Mouse (Mus musculus): ENCODE measurements around the gene Cmss1. TPM values are rescaled to one million over a fixed set of nuclear protein-coding genes. Genes with fewer than 3 reads are reported as not detected.

Gene Cmss1
- polyA plus RNA-seq, 1 experiment = 14.1 TPM

DNA sequence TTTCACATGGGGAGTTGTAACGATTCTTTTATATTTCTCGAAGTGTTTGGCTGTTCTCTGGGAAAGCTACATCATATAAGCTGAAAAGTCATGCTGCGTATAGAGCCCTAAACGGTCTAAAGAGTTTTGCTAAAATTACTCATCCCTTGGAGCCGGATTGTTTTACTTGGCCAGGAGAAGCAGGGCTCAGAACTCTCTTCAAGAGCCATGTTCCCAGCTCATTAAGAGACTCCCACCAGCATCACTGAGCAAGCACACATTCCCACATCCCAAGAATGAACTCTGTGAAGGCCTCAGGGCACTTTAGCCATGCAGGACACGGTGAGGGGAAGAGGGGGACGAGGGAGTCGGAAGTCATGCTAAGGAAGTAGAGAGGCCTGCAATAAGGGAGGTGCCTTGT is 277.6 kb downstream of the Cmss1 start:
- H3K36me3 ChIP-seq (ENCODE audit: control insufficient read depth, insufficient read depth, low read length, poor library complexity, severe bottlenecking) = no peaks in the 10 kb centered on the region
- H3K27ac ChIP-seq (ENCODE audit: insufficient read depth, low read length) = no peak overlapping the region
- no peaks in the 10 kb centered on the region for H3K4me1 ChIP-seq (ENCODE audit: control insufficient read depth, insufficient read depth, low read length)
- H3K27me3 ChIP-seq (ENCODE audit: control insufficient read depth, insufficient read depth, low read length, poor library complexity, severe bottlenecking) = no peaks in the 10 kb centered on the region
- TF ChIP-seq POLR2A (IDR thresholded peaks at IDR 0.05; ENCODE audit: insufficient read depth, low read length) (no peak), CTCF (IDR thresholded peaks at IDR 0.05; ENCODE audit: low read depth, low read length) (no peak), EP300 (IDR thresholded peaks at IDR 0.05; ENCODE audit: insufficient read depth, low read depth, low read length) (no peak)
- H3K9ac ChIP-seq (ENCODE audit: low read depth, poor library complexity, severe bottlenecking) = no peak overlapping the region
- H3K9me3 ChIP-seq (replicated peaks; ENCODE audit: control insufficient read depth, insufficient read depth, low read length, poor library complexity, severe bottlenecking) = no peaks in the 10 kb centered on the region
- no peak overlapping the region for H3K4me3 ChIP-seq (ENCODE audit: low read depth, low read length)

DNA sequence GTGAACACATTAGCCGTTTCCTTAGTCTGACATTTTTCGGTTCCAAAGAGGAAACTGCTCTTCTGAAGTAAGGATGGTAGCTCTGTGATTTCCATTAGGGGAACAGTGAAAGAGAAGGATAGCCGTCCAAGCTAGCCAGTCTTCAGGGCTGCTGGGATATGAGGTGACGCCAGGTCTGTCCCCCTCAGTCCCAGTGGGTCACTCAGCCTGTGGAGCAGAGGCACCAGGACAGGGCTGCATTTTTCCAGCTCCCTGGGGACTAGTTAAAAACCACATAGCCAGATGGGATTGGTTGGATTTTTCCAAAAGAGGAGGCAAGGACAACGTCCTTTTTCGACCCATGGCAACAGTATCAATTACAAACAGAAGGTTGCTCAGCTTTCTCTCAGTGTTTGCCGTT is 279.7 kb downstream of the Cmss1 start:
- no peaks in the 10 kb centered on the region for H3K27me3 ChIP-seq (ENCODE audit: control insufficient read depth, insufficient read depth, low read length, poor library complexity, severe bottlenecking)
- no peak overlapping the region for H3K4me3 ChIP-seq (ENCODE audit: low read depth, low read length)
- no peak overlapping the region for H3K9ac ChIP-seq (ENCODE audit: low read depth, poor library complexity, severe bottlenecking)
- H3K9me3 ChIP-seq (replicated peaks; ENCODE audit: control insufficient read depth, insufficient read depth, low read length, poor library complexity, severe bottlenecking) = no peaks in the 10 kb centered on the region
- H3K36me3 ChIP-seq (ENCODE audit: control insufficient read depth, insufficient read depth, low read length, poor library complexity, severe bottlenecking) = no peaks in the 10 kb centered on the region
- TF ChIP-seq EP300 (IDR thresholded peaks at IDR 0.05; ENCODE audit: insufficient read depth, low read depth, low read length) = no peak
- TF ChIP-seq POLR2A (IDR thresholded peaks at IDR 0.05; ENCODE audit: insufficient read depth, low read length) = no peak
- no peak for TF ChIP-seq CTCF (IDR thresholded peaks at IDR 0.05; ENCODE audit: low read depth, low read length)
- H3K27ac ChIP-seq (ENCODE audit: insufficient read depth, low read length) = no peak overlapping the region
- no peaks in the 10 kb centered on the region for H3K4me1 ChIP-seq (ENCODE audit: control insufficient read depth, insufficient read depth, low read length)

DNA sequence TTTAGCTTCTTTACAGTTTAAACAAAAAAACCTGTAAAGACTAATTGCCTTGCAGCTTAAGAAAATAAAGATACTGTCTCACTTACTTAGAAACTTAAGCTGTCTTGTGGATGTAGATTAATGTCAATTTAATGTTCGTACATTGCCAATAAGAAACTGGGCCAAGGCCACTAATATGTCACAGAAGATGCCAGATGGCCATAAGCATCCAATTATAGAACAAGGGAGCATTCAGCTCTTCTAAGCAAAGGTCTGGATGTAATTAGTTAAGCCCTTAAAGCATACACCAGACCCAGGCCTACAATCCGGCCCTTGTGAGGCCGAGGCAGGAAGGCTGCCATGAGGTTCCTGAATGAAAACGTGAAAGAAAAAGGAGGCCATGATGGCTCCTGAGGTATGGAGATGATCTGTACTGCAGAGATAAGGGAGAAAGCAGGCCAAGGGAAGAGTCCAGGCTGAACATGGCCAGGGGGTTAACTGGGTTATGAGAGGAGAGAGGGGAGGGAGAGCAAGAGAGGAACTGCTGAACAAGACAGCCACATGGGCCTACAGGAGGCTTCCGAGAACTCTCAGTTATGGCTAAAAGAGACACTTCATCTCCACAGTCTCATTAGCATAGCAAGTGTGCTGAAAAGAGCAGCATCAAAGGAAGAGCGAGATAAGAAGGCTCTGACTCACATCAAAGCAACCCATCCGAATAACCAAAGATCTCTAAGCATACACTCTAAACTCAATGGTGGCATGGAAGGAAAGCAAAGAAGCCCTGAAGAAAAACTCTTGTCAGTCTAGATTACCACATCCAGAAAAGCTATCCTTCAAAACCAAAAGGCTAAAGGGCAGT is 287.2 kb downstream of the Cmss1 start:
- no peak overlapping the region for H3K27ac ChIP-seq (ENCODE audit: insufficient read depth, low read length)
- no peaks in the 10 kb centered on the region for H3K36me3 ChIP-seq (ENCODE audit: control insufficient read depth, insufficient read depth, low read length, poor library complexity, severe bottlenecking)
- no peaks in the 10 kb centered on the region for H3K27me3 ChIP-seq (ENCODE audit: control insufficient read depth, insufficient read depth, low read length, poor library complexity, severe bottlenecking)
- TF ChIP-seq EP300 (IDR thresholded peaks at IDR 0.05; ENCODE audit: insufficient read depth, low read depth, low read length) (no peak), CTCF (IDR thresholded peaks at IDR 0.05; ENCODE audit: low read depth, low read length) (no peak), POLR2A (IDR thresholded peaks at IDR 0.05; ENCODE audit: insufficient read depth, low read length) (no peak)
- no peak overlapping the region for H3K4me3 ChIP-seq (ENCODE audit: low read depth, low read length)
- H3K9ac ChIP-seq (ENCODE audit: low read depth, poor library complexity, severe bottlenecking) = no peak overlapping the region
- H3K4me1 ChIP-seq (ENCODE audit: control insufficient read depth, insufficient read depth, low read length) = no peaks in the 10 kb centered on the region
- no peaks in the 10 kb centered on the region for H3K9me3 ChIP-seq (replicated peaks; ENCODE audit: control insufficient read depth, insufficient read depth, low read length, poor library complexity, severe bottlenecking)

DNA sequence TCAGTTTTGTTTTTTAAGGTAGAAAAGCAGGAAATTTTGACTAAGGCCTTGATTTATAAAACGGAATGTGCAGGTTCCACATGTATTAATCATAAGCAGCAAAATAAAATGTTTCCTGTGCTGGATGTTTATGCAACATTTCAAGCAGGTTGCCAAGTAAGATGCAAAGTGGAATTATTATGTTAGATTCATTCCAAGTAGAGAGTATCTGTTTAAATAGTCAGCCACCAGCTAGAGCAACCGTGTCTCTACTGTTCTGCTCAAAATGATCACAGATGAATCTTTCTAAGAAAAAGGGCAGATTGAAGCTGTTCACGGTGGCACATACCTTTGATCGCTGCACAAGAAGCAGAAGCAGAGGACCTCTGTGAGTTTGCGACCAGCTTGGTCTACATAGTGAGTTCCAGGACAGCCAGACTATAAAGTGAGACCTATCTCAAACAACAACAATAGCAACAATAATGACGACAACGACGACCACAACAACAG is 288.0 kb downstream of the Cmss1 start:
- TF ChIP-seq CTCF (IDR thresholded peaks at IDR 0.05; ENCODE audit: low read depth, low read length) (no peak), EP300 (IDR thresholded peaks at IDR 0.05; ENCODE audit: insufficient read depth, low read depth, low read length) (no peak), POLR2A (IDR thresholded peaks at IDR 0.05; ENCODE audit: insufficient read depth, low read length) (no peak)
- Histone ChIP-seq H3K27me3 (ENCODE audit: control insufficient read depth, insufficient read depth, low read length, poor library complexity, severe bottlenecking) (no peaks in the 10 kb centered on the region), H3K36me3 (ENCODE audit: control insufficient read depth, insufficient read depth, low read length, poor library complexity, severe bottlenecking) (no peaks in the 10 kb centered on the region), H3K27ac (ENCODE audit: insufficient read depth, low read length) (no peak overlapping the region), H3K4me1 (ENCODE audit: control insufficient read depth, insufficient read depth, low read length) (no peaks in the 10 kb centered on the region), H3K9ac (ENCODE audit: low read depth, poor library complexity, severe bottlenecking) (no peak overlapping the region), H3K4me3 (ENCODE audit: low read depth, low read length) (no peak overlapping the region), H3K9me3 (replicated peaks; ENCODE audit: control insufficient read depth, insufficient read depth, low read length, poor library complexity, severe bottlenecking) (no peaks in the 10 kb centered on the region)

DNA sequence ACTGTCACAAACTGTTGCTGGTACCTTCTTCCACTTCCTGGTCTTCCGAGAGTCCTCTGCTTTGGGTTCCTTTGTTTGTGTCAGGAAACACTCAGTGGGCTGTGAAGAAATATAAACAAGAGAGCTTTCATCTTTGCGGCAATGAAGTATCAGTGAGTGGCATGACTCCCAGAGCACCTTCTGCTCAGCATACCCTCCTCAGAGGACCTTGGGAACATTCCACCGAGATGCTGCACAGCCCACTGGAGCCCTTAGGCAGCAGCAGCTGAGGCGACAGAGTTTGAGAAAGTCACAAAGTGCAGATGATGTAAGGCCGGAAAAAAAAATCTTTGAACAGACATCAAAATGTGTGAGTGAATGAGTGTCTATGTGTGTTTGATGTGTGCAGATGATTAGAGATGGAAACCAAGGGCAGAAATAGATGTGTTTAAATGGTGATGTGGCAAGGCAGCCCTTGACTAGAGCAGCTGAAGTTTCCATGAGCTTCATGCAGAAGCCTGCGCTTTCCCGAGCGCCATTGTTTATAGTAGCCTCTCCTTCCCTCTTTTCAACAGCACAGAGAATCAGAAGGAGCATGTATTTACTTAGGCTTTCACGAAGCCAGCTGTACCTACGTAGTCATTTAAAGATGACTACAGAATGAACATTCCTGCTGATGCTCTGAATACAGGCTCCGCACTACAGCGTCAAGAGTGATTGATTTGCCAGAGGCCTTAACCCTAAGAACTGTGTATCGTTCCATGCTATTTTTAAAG is 288.6 kb downstream of the Cmss1 start:
- Histone ChIP-seq H3K4me3 (ENCODE audit: low read depth, low read length) (no peak overlapping the region), H3K9me3 (replicated peaks; ENCODE audit: control insufficient read depth, insufficient read depth, low read length, poor library complexity, severe bottlenecking) (no peaks in the 10 kb centered on the region), H3K27ac (ENCODE audit: insufficient read depth, low read length) (no peak overlapping the region), H3K9ac (ENCODE audit: low read depth, poor library complexity, severe bottlenecking) (no peak overlapping the region), H3K4me1 (ENCODE audit: control insufficient read depth, insufficient read depth, low read length) (no peaks in the 10 kb centered on the region), H3K36me3 (ENCODE audit: control insufficient read depth, insufficient read depth, low read length, poor library complexity, severe bottlenecking) (no peaks in the 10 kb centered on the region), H3K27me3 (ENCODE audit: control insufficient read depth, insufficient read depth, low read length, poor library complexity, severe bottlenecking) (no peaks in the 10 kb centered on the region)
- no peak for TF ChIP-seq CTCF (IDR thresholded peaks at IDR 0.05; ENCODE audit: low read depth, low read length)
- TF ChIP-seq EP300 (IDR thresholded peaks at IDR 0.05; ENCODE audit: insufficient read depth, low read depth, low read length) = no peak
- no peak for TF ChIP-seq POLR2A (IDR thresholded peaks at IDR 0.05; ENCODE audit: insufficient read depth, low read length)

DNA sequence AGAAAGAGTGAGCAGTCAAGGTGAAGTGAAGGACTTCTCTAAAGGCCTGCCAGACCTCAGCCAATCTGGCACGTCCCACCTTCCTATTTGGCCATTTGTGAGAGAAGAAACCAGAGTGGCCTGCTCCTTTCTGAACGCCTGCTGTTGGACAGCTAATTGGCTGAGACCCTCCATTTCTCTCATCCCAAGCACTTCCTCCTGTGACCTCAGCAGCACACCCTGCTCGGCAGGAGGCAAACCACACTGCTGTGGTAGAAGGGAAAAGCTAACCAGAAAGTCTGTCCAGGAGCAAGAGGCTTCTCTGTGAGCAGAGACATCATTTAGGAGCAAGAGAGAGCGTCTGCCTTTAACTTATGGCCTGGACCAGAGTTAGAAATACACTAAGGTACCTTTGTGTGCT is 289.5 kb downstream of the Cmss1 start:
- H3K9ac ChIP-seq (ENCODE audit: low read depth, poor library complexity, severe bottlenecking) = no peak overlapping the region
- H3K9me3 ChIP-seq (replicated peaks; ENCODE audit: control insufficient read depth, insufficient read depth, low read length, poor library complexity, severe bottlenecking) = no peaks in the 10 kb centered on the region
- no peak overlapping the region for H3K4me3 ChIP-seq (ENCODE audit: low read depth, low read length)
- no peaks in the 10 kb centered on the region for H3K4me1 ChIP-seq (ENCODE audit: control insufficient read depth, insufficient read depth, low read length)
- no peak overlapping the region for H3K27ac ChIP-seq (ENCODE audit: insufficient read depth, low read length)
- no peaks in the 10 kb centered on the region for H3K27me3 ChIP-seq (ENCODE audit: control insufficient read depth, insufficient read depth, low read length, poor library complexity, severe bottlenecking)
- H3K36me3 ChIP-seq (ENCODE audit: control insufficient read depth, insufficient read depth, low read length, poor library complexity, severe bottlenecking) = no peaks in the 10 kb centered on the region
- no peak for TF ChIP-seq CTCF (IDR thresholded peaks at IDR 0.05; ENCODE audit: low read depth, low read length)

Measured in ES-Bruce4 (cell line).